Mouse (Mus musculus) liver, postnatal 0 days (tissue): ENCODE data around the gene 9130230L23Rik. TPM values are rescaled to one million over a fixed set of nuclear protein-coding genes. Genes with fewer than 3 reads are reported as not detected.

Experiments
- ATAC-seq: fragments of 200-750 bp; cut with Nextera tagmentation; 2 replicates; pipeline ENCODE4 v1.8.0; 2017; ENCODE audit warnings: mild to moderate bottlenecking, moderate library complexity
- DNase-seq: peaks from one replicate; pipeline ENCODE4 v3.0.0-alpha.2; 2016
- H3K27ac ChIP-seq: fragments of 300-500 bp; sonication (generic); 2 replicates; pipeline ENCODE4 v1.5.1; 2014; ENCODE audit warnings: antibody characterized with exemption, moderate library complexity, mild to moderate bottlenecking, low read depth
- H3K27me3 ChIP-seq: fragments of 300-500 bp; sonication (generic); 2 replicates; pipeline ENCODE4 v1.6.1; 2014; ENCODE audit warnings: low read length, control low read depth, mixed read lengths; ENCODE audit not compliant: insufficient read depth
- H3K36me3 ChIP-seq: fragments of 300-500 bp; sonication (generic); replicated peaks from 2 replicates; pipeline ENCODE4 v1.6.1; 2014; ENCODE audit warnings: mild to moderate bottlenecking, control low read depth, low read length, moderate library complexity, mixed read lengths; ENCODE audit not compliant: insufficient read depth
- H3K4me1 ChIP-seq: fragments of 300-500 bp; sonication (generic); 2 replicates; pipeline ENCODE4 v1.6.1; 2014; ENCODE audit warnings: antibody characterized with exemption, mild to moderate bottlenecking, control low read depth; ENCODE audit not compliant: insufficient read depth
- H3K4me2 ChIP-seq: fragments of 300-500 bp; sonication (generic); 2 replicates; pipeline ENCODE4 v1.6.1; 2014; ENCODE audit warnings: low read depth, mild to moderate bottlenecking, low read length, moderate library complexity, mixed read lengths
- H3K4me3 ChIP-seq: fragments of 300-500 bp; sonication (generic); 2 replicates; pipeline ENCODE4 v1.5.1; 2014; ENCODE audit warnings: low read depth, low read length
- H3K9ac ChIP-seq: fragments of 300-500 bp; sonication (generic); replicated peaks from 2 replicates; pipeline ENCODE4 v1.6.1; 2014; ENCODE audit warnings: mild to moderate bottlenecking, moderate library complexity
- H3K9me3 ChIP-seq: fragments of 300-500 bp; sonication (generic); 2 replicates; pipeline ENCODE4 v1.6.1; 2016; ENCODE audit warnings: mild to moderate bottlenecking, control low read depth, low read length, mixed read lengths
- CTCF ChIP-seq: sonication (generic); IDR thresholded peaks from 2 replicates; pipeline ENCODE4 v1.5.1; 2016; ENCODE audit warnings: antibody characterized with exemption, low read depth
- EP300 ChIP-seq: IDR thresholded peaks from 2 replicates; pipeline ENCODE4 v1.6.1; 2016; ENCODE audit warnings: antibody characterized with exemption, low read depth, mild to moderate bottlenecking
- WGBS: fragments of 180-500 bp; shearing (Covaris S2); extraction: QIAGEN DNeasy Blood & Tissue Kit; methylation state at CpG from one replicate; pipeline ENCODE4 v1.1.7; 2014; ENCODE audit not compliant: insufficient replicate concordance; 5-methylcytosine and 5-hydroxymethylcytosine counted together
- polyA plus RNA-seq: library from polyadenylated mRNA; unstranded; fragments of >200 nt; fragmentation: Nextera tagmentation; extraction: Ambion mirVana; gene quantifications from 2 replicates; pipeline ENCODE4 v1.2.1, GENCODE M21; 2015

Gene 9130230L23Rik
- polyA plus RNA-seq, 1 experiment from 2014 or later = not detected

DNA sequence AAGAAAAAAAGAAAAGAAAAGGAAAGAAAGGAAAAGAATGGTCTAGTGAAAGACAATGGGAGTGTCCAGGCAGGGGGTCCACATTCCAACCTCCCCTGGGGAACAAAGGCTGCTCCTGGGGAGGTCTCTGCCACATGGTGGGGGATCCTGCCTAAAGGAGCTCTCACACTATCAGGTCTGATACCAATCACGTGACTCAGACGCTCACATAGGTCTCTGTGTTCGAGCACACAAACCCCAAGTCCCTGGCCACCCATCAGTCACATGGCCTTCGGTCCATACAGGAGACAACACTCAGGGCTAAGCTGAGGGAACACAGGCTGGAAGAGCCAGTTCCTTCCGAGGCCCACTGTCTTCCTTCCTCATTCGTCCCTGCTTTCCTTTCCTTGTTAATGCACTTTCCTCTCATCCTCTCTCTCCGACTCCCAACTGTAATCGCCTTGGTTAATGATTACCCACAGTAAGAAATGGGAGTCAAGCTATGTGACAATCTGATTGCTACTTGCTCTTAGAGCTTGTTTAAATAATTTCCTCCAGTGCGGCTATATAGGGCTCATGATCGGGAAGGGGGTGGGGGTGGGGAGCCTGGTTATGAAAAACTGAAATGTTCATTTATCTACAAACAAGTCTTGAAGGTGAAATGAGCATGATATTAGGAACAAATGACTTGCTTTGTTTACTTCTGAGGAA, 38.7 kb upstream of the 9130230L23Rik start:
- H3K36me3 ChIP-seq = no peaks in the 10 kb centered on the region
- WGBS = 48% methylated on average over 10 of the region's 10 CpGs
- H3K4me1 ChIP-seq = peaks cover 24% of the 10 kb centered on the region
- no peaks in the 10 kb centered on the region for H3K27me3 ChIP-seq
- peak overlapping the region; percentile 18; the same call in 1 of the 2 replicates for H3K27ac ChIP-seq
- TF ChIP-seq EP300 (no peak), CTCF (no peak)
- DNase-seq = no peak
- no peak overlapping the region for H3K9ac ChIP-seq
- peak overlapping the region; percentile 36; the same call in 1 of the 2 replicates for H3K4me2 ChIP-seq
- H3K9me3 ChIP-seq = no peaks in the 10 kb centered on the region
- ATAC-seq = peak; percentile 45
- H3K4me3 ChIP-seq = no peak overlapping the region

DNA sequence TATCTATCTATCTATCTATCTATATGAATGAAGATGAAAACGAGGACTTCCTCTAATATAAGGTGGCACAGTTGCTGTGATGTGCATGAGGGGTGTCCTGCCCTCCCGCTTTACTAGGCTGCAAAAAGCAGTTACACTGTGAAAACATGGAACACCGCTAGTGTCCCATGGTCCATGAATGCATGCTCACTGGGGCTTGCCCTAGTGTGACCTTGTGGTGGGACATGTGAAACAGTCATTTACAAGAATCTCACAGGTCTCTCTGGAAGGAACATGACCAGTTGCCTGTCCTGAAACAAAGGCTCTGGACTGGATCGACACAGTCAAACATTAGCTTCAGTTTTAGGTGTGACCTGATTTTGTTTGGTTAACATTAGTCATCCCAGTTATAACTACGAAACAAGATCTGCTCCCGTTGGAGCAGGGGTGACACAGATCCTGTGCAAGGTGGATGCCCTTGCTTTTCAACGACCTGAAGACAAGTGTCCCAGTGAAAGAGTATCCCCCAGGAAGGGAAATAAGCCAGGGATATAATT, 36.7 kb upstream of the 9130230L23Rik start:
- 69% methylated on average over 7 of the region's 7 CpGs for WGBS
- no peak for DNase-seq
- peak; percentile 31; the same call in 1 of the 2 replicates for ATAC-seq
- Histone ChIP-seq H3K27ac (peak overlapping the region; percentile 18; the same call in 1 of the 2 replicates), H3K36me3 (no peaks in the 10 kb centered on the region), H3K4me3 (no peak overlapping the region), H3K4me1 (peaks cover 22% of the 10 kb centered on the region; the same call in 1 of the 2 replicates), H3K9ac (no peak overlapping the region), H3K4me2 (no peak overlapping the region), H3K27me3 (no peaks in the 10 kb centered on the region), H3K9me3 (no peaks in the 10 kb centered on the region)
- TF ChIP-seq CTCF (no peak), EP300 (no peak)

DNA sequence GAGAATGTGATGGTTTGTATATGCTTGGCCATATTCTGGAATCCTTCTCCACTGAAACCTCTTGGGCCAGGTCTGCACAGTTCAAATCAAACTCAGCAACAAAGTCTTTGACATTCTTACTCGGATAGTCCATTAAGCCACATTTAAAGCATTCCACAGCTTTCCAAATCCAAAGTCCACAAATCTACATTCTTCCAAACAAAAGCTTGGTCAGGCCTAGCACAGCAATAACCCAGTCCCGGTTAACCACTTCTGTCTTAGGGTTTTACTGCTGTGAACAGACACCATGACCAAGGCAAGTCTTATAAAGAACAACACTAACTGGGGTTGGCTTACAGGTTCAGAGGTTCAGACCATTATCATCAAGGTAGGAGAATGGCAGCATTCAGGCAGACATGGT, 35.7 kb upstream of the 9130230L23Rik start:
- no peak overlapping the region for H3K27ac ChIP-seq
- no peaks in the 10 kb centered on the region for H3K9me3 ChIP-seq
- ATAC-seq (no peak), DNase-seq (no peak)
- H3K4me3 ChIP-seq = no peak overlapping the region
- no peak overlapping the region for H3K4me2 ChIP-seq
- peaks cover under 1% of the 10 kb centered on the region; the same call in 1 of the 2 replicates for H3K36me3 ChIP-seq
- no peaks in the 10 kb centered on the region for H3K27me3 ChIP-seq
- TF ChIP-seq CTCF = no peak
- TF ChIP-seq EP300 = no peak
- WGBS = 65% methylated on average over 2 of the region's 2 CpGs
- peaks cover 22% of the 10 kb centered on the region; the same call in 1 of the 2 replicates for H3K4me1 ChIP-seq
- no peak overlapping the region for H3K9ac ChIP-seq

DNA sequence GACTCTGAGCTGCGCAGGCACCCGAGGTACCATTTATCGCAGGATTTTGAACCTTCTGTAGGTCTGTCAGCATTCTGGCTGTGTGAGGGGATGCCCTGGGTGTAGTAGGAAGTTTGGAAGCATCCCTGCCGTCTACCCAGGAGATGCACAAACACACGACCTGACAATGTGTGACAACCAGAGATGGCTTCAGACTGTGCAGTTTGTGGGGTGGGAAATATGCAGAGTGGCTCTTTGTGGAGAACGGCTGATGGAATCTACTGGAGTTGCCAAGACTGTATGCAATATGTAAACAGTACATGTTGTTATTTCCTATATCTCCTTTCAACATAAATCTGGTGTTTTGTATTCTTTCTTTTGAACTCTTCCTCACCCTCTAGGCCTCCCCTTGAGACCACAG, 33.0 kb upstream of the 9130230L23Rik start:
- no peak for TF ChIP-seq CTCF
- no peak for TF ChIP-seq EP300

DNA sequence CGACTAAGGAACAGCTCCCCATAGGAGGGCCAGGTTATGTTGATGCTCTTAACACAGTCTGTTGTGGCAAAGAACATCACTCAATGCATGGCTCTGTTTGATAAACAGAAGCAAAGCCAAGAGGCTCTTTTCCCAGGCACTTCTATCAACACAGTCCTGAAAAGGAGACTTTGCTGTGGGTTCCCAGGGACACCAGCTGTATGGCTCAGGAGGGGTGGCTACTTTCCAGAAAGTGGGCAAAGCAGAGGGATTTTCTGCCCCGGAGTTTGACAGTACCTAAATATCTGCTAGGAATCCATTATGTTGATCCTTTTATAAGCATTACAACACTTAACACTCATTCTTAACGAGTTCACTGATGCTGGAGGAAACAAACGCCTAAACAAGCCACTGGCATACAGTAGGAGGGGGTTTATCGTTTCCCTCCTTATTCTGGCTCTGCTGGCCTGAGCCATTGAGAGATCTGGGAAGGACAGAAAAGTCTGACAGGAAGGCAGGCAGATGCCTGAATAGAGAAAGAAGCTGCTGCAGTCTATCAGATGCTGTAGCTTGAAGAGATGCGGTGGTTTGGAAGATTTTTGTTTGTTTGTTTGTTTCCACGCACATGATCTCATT, 32.5 kb upstream of the 9130230L23Rik start:
- Histone ChIP-seq H3K36me3 (peaks cover 4% of the 10 kb centered on the region; the same call in 1 of the 2 replicates), H3K4me2 (no peak overlapping the region), H3K9ac (no peak overlapping the region), H3K4me3 (no peak overlapping the region), H3K4me1 (peaks cover 16% of the 10 kb centered on the region; the same call in 1 of the 2 replicates), H3K27ac (no peak overlapping the region), H3K27me3 (no peaks in the 10 kb centered on the region), H3K9me3 (no peaks in the 10 kb centered on the region)
- 62% methylated on average over 7 of the region's 7 CpGs for WGBS
- no peak for TF ChIP-seq CTCF
- no peak for DNase-seq
- no peak for ATAC-seq

More for the DNA sequence above, 33.0 kb upstream of the 9130230L23Rik start:
- H3K9ac ChIP-seq = no peak overlapping the region
- H3K4me1 ChIP-seq = peaks cover 16% of the 10 kb centered on the region; the same call in 1 of the 2 replicates
- H3K4me3 ChIP-seq = no peak overlapping the region
- no peaks in the 10 kb centered on the region for H3K27me3 ChIP-seq
- H3K36me3 ChIP-seq = peaks cover 4% of the 10 kb centered on the region; the same call in 1 of the 2 replicates
- WGBS = 68% methylated on average over 6 of the region's 6 CpGs
- no peak overlapping the region for H3K4me2 ChIP-seq
- ATAC-seq (no peak), DNase-seq (no peak)
- no peak overlapping the region for H3K27ac ChIP-seq
- H3K9me3 ChIP-seq = no peaks in the 10 kb centered on the region
